Mouse (Mus musculus) c-Kit-positive CD71-negative TER-119-negative erythroid progenitor cells, embryonic 14.5 days (primary cell): Measurements from ENCODE around the gene Npb.
A peak's percentile ranks its signal among the peaks of the same experiment; 100 is the strongest.
"Not testable (repeated sequence)": the region's sequence is repeated elsewhere in the genome, so short reads cannot be mapped to it uniquely, and the experiment has no call there.

Experiments
- DNase-seq: peaks from one replicate; pipeline ENCODE4 v3.0.0-alpha.2; 2013; ENCODE audit warnings: low read depth

Npb gene

GRCm38 (mm10) chr11:120580190-120580589 lies 28.1 kb upstream of the Npb start:
- DNase-seq, result no peak

- no peak for DNase-seq
Observed at GRCm38 (mm10) chr11:120580871-120581331, 27.4 kb upstream of the Npb start.

- DNase-seq, result peak; percentile 67
Observed at GRCm38 (mm10) chr11:120581490-120582267, 26.6 kb upstream of the Npb start, which contains the start of gene Arhgdia. TSS of gene Arhgdia (minus strand) at chr11:120581624.

- no peak for DNase-seq
Observed at GRCm38 (mm10) chr11:120582268-120582981, 25.9 kb upstream of the Npb start.

GRCm38 (mm10) chr11:120582982-120583293 lies 25.3 kb upstream of the Npb start:
- DNase-seq, result not testable (repeated sequence)

- DNase-seq, result no peak
Observed at GRCm38 (mm10) chr11:120583937-120584336, 24.3 kb upstream of the Npb start.

GRCm38 (mm10) chr11:120588531-120588930 lies 19.7 kb upstream of the Npb start:
- DNase-seq, result no peak

GRCm38 (mm10) chr11:120597240-120598235 lies 10.7 kb upstream of the Npb start:
- no peak for DNase-seq

- DNase-seq, result peak; percentile 92
Observed at GRCm38 (mm10) chr11:120598283-120598989, 9.8 kb upstream of the Npb start, which contains the start of the genes Alyref and Anapc11. TSS of gene Alyref (minus strand) at chr11:120598365. TSS of gene Anapc11 (plus strand) at chr11:120598421.

GRCm38 (mm10) chr11:120598990-120599549 lies 9.2 kb upstream of the Npb start:
- DNase-seq, result no peak

GRCm38 (mm10) chr11:120600716-120601115 lies 7.6 kb upstream of the Npb start:
- no peak for DNase-seq

GRCm38 (mm10) chr11:120603545-120603944 lies 4.7 kb upstream of the Npb start:
- no peak for DNase-seq

GRCm38 (mm10) chr11:120605667-120606066 lies 2.6 kb upstream of the Npb start:
- DNase-seq, result no peak

GRCm38 (mm10) chr11:120606764-120607163 lies 1.5 kb upstream of the Npb start:
- no peak for DNase-seq

GRCm38 (mm10) chr11:120609250-120609649 lies 973 bp downstream of the Npb start:
- no peak for DNase-seq

GRCm38 (mm10) chr11:120610477-120611046 lies 2.3 kb downstream of the Npb start:
- no peak for DNase-seq

GRCm38 (mm10) chr11:120612763-120613162 lies 4.5 kb downstream of the Npb start:
- no peak for DNase-seq

- DNase-seq, result no peak
Observed at GRCm38 (mm10) chr11:120613481-120613972, 5.2 kb downstream of the Npb start.

- no peak for DNase-seq
Observed at GRCm38 (mm10) chr11:120613976-120614375, 5.7 kb downstream of the Npb start.

GRCm38 (mm10) chr11:120615167-120615566 lies 6.9 kb downstream of the Npb start:
- DNase-seq, result no peak
